Mouse (Mus musculus): Measurements from ENCODE around the gene Rdm1. TPM values are rescaled to one million over a fixed set of nuclear protein-coding genes. Genes with fewer than 3 reads are reported as not detected.
"Not testable (repeated sequence)": the region's sequence is repeated elsewhere in the genome, so short reads cannot be mapped to it uniquely, and the experiment has no call there.

Rdm1 gene
- polyA plus RNA-seq, 1 experiment from 2014 or later = 53.1 TPM

DNA sequence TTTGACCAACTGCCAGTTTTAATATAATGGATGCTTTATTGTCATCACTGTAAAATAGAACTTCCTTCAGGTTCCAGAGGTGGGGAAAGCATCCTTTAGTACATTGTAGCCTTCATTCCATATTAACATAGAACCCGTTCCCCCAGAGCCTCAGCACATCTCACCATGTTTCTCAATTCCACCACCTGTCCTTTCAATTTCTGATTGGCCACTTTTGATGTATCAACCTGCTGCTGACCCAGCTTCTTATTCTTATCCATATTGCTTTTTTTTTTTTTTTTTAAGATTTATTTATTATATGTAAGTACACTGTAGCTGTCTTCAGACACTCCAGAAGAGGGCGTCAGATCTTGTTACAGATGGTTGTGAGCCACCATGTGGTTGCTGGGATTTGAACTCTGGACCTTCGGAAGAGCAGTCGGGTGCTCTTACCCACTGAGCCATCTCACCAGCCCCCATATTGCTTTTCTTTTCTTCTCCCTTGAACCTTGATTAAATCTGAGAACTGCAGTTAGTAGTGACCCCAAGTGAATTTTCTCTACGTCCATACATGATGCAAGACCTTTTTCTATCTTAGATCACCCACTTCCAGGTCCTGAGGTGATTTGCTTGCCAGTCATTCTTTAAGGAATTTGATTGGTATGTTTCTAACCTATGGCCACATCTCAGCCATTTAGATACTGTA, 1.9 kb downstream of the Rdm1 start:
- not testable (repeated sequence) for H3K27me3 ChIP-seq (ENCODE audit: control insufficient read depth, insufficient read depth, low read length); H3K9me3 ChIP-seq (replicated peaks; ENCODE audit: control insufficient read depth, low read length); ATAC-seq (replicated peaks; ENCODE audit: extremely low read depth, insufficient read depth, low FRiP score); H3K9ac ChIP-seq (ENCODE audit: low read length); H3K4me1 ChIP-seq (ENCODE audit: control insufficient read depth, insufficient read depth, low read length); H3K36me3 ChIP-seq (ENCODE audit: control insufficient read depth, insufficient read depth); H3K27ac ChIP-seq (ENCODE audit: low read length); H3K4me3 ChIP-seq (ENCODE audit: low read length)
- peak overlapping the region; percentile 85 for H3K4me2 ChIP-seq (ENCODE audit: low read depth, low read length)
- WGBS = 71% methylated on average over 4 of the region's 5 CpGs

DNA sequence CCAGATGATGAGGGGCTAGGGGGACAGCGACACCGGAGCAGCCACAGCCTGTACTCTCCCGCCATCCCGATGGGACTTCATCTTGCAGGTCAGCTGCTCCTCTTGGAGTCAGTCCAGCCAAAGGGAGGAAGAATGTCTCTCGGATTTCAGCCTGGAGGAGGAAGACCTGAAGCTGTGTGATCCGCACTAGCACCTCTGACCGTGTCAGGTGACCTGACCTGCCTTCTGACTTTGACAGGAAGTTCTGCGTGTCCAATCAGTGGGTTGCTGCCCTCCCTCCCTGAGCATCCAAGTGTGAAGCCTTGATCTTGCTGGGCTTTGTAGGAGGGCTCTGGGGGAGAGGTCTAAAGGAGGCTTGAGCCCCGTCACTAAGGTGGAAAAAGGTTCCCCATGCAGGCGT, 8.7 kb downstream of the Rdm1 start:
- 72% methylated on average over 10 of the region's 10 CpGs for WGBS

DNA sequence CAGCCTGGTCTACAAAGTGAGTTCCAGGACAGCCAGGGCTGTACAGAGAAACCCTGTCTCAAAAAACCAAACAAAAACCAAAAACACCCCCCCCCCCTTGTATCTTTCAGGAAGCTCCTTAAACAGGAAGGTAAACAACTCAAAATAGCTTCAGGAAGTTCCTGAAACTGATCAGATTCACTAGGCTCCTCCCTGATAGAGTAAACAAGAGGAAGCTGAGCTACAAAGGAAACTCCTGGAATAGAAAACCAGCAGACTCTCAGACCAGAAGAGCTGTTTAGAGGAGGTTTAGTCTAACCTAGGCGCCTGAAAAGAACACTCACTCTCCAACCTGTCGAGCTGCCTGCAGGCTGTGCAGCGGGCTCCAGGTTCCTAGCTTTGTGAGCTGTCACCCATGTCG, 12.8 kb downstream of the Rdm1 start:
- no peak overlapping the region for H3K9ac ChIP-seq (ENCODE audit: low read length)
- no peak for ATAC-seq (replicated peaks; ENCODE audit: extremely low read depth, insufficient read depth, low FRiP score)
- H3K9me3 ChIP-seq (replicated peaks; ENCODE audit: control insufficient read depth, low read length) = no peaks in the 10 kb centered on the region
- WGBS = 86% methylated on average over 4 of the region's 4 CpGs
- H3K27me3 ChIP-seq (ENCODE audit: control insufficient read depth, insufficient read depth, low read length) = no peaks in the 10 kb centered on the region
- no peak overlapping the region for H3K4me3 ChIP-seq (ENCODE audit: low read length)
- peaks cover 5% of the 10 kb centered on the region for H3K36me3 ChIP-seq (ENCODE audit: control insufficient read depth, insufficient read depth)
- H3K4me1 ChIP-seq (ENCODE audit: control insufficient read depth, insufficient read depth, low read length) = peaks cover 7% of the 10 kb centered on the region; the same call in 1 of the 2 replicates
- no peak overlapping the region for H3K27ac ChIP-seq (ENCODE audit: low read length)
- no peak overlapping the region for H3K4me2 ChIP-seq (ENCODE audit: low read depth, low read length)

More for the DNA sequence above, 8.7 kb downstream of the Rdm1 start:
- H3K27ac ChIP-seq (ENCODE audit: low read length) = no peak overlapping the region
- H3K4me2 ChIP-seq (ENCODE audit: low read depth, low read length) = no peak overlapping the region
- no peaks in the 10 kb centered on the region for H3K27me3 ChIP-seq (ENCODE audit: control insufficient read depth, insufficient read depth, low read length)
- H3K4me3 ChIP-seq (ENCODE audit: low read length) = no peak overlapping the region
- H3K36me3 ChIP-seq (ENCODE audit: control insufficient read depth, insufficient read depth) = peaks cover 16% of the 10 kb centered on the region
- no peaks in the 10 kb centered on the region for H3K9me3 ChIP-seq (replicated peaks; ENCODE audit: control insufficient read depth, low read length)
- H3K9ac ChIP-seq (ENCODE audit: low read length) = no peak overlapping the region
- no peaks in the 10 kb centered on the region; the same call in 1 of the 2 replicates for H3K4me1 ChIP-seq (ENCODE audit: control insufficient read depth, insufficient read depth, low read length)
- no peak for ATAC-seq (replicated peaks; ENCODE audit: extremely low read depth, insufficient read depth, low FRiP score)

DNA sequence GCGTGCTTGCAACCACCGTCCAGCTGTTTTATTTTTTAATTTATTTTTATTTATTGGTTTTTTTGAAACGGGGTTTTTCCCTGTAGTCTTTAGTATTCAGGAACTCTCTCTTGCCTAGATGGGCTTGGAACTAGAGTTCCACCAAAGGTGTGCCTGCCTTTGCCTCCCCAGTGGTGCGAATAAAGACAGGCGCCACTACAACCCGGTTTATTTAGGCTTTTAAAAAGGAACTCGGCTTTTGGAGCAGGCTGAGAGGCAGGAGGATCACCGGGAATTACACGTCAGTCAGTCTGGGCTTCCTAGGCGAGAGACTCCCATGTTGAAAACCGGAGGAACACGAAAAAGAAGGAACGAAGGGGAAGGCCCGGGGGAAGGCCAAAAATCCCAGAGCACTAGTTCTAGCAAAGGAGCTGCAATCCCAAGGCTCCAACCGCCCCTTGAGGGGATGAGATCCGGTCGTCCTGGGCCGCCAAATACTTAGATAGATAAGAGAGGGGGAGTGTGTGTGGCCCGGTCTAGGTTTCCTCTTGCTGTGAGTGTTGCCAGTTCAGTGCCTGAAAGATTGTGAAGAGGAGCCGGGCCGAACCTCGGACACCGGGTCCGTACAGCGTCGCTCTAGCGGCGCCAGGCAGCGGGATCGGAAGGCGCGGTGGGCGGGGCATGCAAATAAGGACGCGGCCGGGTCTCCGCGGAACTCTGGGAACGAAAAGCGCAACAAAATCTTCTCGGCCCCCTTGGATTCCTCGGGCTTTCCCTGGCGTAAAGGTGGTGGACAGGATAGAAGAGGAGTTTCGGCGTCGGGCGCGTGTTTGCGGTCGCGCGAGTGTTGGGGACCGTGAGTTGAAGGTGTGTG, 14.1 kb downstream of the Rdm1 start:
- not testable (repeated sequence) for H3K4me1 ChIP-seq (ENCODE audit: control insufficient read depth, insufficient read depth, low read length); H3K36me3 ChIP-seq (ENCODE audit: control insufficient read depth, insufficient read depth); H3K9me3 ChIP-seq (replicated peaks; ENCODE audit: control insufficient read depth, low read length); H3K27me3 ChIP-seq (ENCODE audit: control insufficient read depth, insufficient read depth, low read length)
- WGBS = 6% methylated on average over 50 of the region's 53 CpGs
- peak overlapping the region; percentile 62 for H3K4me2 ChIP-seq (ENCODE audit: low read depth, low read length)
- peak overlapping the region; percentile 49 for H3K4me3 ChIP-seq (ENCODE audit: low read length)
- peak overlapping the region; percentile 71 for H3K9ac ChIP-seq (ENCODE audit: low read length)
- peak overlapping the region; percentile 68 for H3K27ac ChIP-seq (ENCODE audit: low read length)
- peak; percentile 69 for ATAC-seq (replicated peaks; ENCODE audit: extremely low read depth, insufficient read depth, low FRiP score)

DNA sequence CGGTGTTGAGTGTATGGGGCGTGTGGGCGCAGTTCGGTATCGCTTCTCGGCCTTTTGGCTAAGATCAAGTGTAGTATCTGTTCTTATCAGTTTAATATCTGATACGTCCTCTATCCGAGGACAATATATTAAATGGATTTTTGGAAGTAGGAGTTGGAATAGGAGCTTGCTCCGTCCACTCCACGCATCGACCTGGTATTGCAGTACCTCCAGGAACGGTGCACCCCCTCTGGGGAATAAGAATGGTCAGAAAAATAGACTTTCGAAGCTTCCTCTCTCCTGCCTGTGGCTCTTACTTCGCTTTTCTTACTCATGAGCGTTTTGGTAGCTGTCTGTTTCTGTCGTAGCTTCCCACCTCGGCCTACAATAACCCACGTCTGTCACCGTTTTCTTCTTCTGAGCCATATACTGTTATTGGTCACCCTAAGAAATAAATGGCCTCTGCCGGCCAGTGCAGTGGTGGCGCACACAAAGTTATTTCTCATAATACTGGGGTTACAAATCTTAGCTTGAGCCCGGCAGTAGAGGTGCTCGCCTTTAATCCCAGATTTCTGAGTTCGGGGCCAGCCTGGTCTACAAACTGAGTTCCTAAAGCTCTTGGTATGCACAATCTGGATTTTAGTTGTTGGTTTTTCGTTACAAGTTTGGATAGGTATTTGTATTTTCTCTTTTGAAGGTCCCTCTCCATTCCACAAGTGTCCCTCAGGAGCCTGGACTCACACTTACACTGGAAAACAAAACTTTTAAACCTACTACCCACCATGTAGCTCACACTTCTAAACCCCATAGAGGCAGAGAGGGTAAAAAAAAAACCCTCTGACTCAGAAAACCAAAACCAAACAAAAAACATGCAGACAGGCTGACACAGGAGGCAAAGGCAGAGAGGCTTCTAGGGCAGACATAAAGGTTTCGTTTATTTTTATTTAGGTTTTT, 15.0 kb downstream of the Rdm1 start:
- ATAC-seq (replicated peaks; ENCODE audit: extremely low read depth, insufficient read depth, low FRiP score) = peak; percentile 67
- Histone ChIP-seq H3K27ac (ENCODE audit: low read length) (peak overlapping the region; percentile 68), H3K4me2 (ENCODE audit: low read depth, low read length) (peak overlapping the region; percentile 62; the same call in 1 of the 2 replicates), H3K9ac (ENCODE audit: low read length) (peak overlapping the region; percentile 71)
- 5% methylated on average over 14 of the region's 26 CpGs for WGBS
- H3K9me3 ChIP-seq (replicated peaks; ENCODE audit: control insufficient read depth, low read length); H3K36me3 ChIP-seq (ENCODE audit: control insufficient read depth, insufficient read depth); H3K27me3 ChIP-seq (ENCODE audit: control insufficient read depth, insufficient read depth, low read length); H3K4me3 ChIP-seq (ENCODE audit: low read length); H3K4me1 ChIP-seq (ENCODE audit: control insufficient read depth, insufficient read depth, low read length): not testable (repeated sequence)

DNA sequence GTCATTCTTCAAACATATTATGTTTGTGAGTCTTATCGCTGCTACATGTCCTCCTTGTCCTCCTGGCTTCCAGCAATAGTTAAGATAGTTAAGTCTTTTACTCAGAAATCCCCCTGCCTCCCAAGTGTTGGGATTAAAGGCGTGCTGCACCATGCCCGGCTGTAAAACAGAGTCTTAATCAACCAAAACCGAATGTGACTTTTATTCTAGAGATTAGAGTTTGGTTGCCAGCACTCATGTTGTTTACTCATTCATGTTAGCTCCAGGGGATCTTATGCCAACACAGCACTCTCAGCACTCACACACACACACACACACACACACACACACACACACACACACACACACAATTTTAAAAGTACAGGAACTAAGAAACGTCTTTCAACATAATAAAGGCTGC, 15.9 kb downstream of the Rdm1 start:
- no peaks in the 10 kb centered on the region for H3K27me3 ChIP-seq (ENCODE audit: control insufficient read depth, insufficient read depth, low read length)
- 39% methylated on average over 5 of the region's 5 CpGs for WGBS

DNA sequence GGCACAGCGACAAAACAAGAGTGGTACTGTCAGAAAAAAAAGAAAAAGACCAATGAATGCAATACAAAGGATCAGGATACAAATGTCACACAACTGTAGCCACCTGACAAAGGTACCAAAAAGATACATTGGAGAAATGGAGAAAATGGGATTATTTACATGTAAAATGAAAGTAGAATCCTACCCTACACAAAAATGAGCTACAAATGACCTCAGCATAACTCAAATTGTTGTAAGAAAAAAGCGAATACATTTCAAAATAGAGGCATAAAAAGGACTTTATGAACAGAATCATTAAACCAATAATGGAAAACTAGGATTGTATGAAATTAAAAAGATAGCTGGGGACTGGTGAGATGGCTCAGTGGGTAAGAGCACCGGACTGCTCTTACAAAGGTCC, 17.6 kb downstream of the Rdm1 start:
- Histone ChIP-seq H3K4me3 (ENCODE audit: low read length) (no peak overlapping the region), H3K27ac (ENCODE audit: low read length) (no peak overlapping the region)

More for the DNA sequence above, 15.9 kb downstream of the Rdm1 start:
- H3K4me3 ChIP-seq (ENCODE audit: low read length) = no peak overlapping the region
- H3K9ac ChIP-seq (ENCODE audit: low read length) = no peak overlapping the region
- peaks cover 9% of the 10 kb centered on the region; the same call in 1 of the 2 replicates for H3K4me1 ChIP-seq (ENCODE audit: control insufficient read depth, insufficient read depth, low read length)
- no peak overlapping the region for H3K27ac ChIP-seq (ENCODE audit: low read length)
- H3K9me3 ChIP-seq (replicated peaks; ENCODE audit: control insufficient read depth, low read length) = no peaks in the 10 kb centered on the region
- no peak for ATAC-seq (replicated peaks; ENCODE audit: extremely low read depth, insufficient read depth, low FRiP score)
- no peaks in the 10 kb centered on the region for H3K36me3 ChIP-seq (ENCODE audit: control insufficient read depth, insufficient read depth)
- H3K4me2 ChIP-seq (ENCODE audit: low read depth, low read length) = no peak overlapping the region

DNA sequence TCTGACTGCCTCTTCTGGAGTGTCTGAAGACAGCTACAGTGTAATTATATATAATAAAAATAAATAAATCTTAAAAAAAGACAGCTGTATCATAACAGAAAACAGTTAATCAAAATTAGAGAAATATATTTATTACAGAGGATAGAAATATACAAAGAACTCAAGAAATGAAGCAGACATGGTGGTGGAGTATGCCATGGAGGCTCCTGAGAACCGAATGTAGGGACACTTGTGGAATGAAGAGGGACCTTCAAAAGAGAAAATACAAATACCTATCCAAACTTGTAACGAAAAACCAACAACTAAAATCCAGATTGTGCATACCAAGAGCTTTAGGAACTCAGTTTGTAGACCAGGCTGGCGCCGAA, 18.0 kb downstream of the Rdm1 start:
- not testable (repeated sequence) for H3K36me3 ChIP-seq (ENCODE audit: control insufficient read depth, insufficient read depth); H3K4me2 ChIP-seq (ENCODE audit: low read depth, low read length); H3K9ac ChIP-seq (ENCODE audit: low read length); H3K4me1 ChIP-seq (ENCODE audit: control insufficient read depth, insufficient read depth, low read length); H3K9me3 ChIP-seq (replicated peaks; ENCODE audit: control insufficient read depth, low read length); H3K27me3 ChIP-seq (ENCODE audit: control insufficient read depth, insufficient read depth, low read length); H3K4me3 ChIP-seq (ENCODE audit: low read length); ATAC-seq (replicated peaks; ENCODE audit: extremely low read depth, insufficient read depth, low FRiP score)
- H3K27ac ChIP-seq (ENCODE audit: low read length) = peak overlapping the region; percentile 51; the same call in 1 of the 2 replicates
- 3% methylated on average over 4 of the region's 4 CpGs for WGBS

More for the DNA sequence above, 17.6 kb downstream of the Rdm1 start:
- 55% methylated on average over 3 of the region's 3 CpGs for WGBS
- Histone ChIP-seq H3K36me3 (ENCODE audit: control insufficient read depth, insufficient read depth) (no peaks in the 10 kb centered on the region), H3K27me3 (ENCODE audit: control insufficient read depth, insufficient read depth, low read length) (no peaks in the 10 kb centered on the region), H3K9me3 (replicated peaks; ENCODE audit: control insufficient read depth, low read length) (no peaks in the 10 kb centered on the region), H3K9ac (ENCODE audit: low read length) (no peak overlapping the region), H3K4me2 (ENCODE audit: low read depth, low read length) (no peak overlapping the region), H3K4me1 (ENCODE audit: control insufficient read depth, insufficient read depth, low read length) (peaks cover 9% of the 10 kb centered on the region; the same call in 1 of the 2 replicates)
- ATAC-seq (replicated peaks; ENCODE audit: extremely low read depth, insufficient read depth, low FRiP score) = no peak

Data from heart, embryonic 16.5 days (tissue).